Mouse (Mus musculus) kidney, adult 2 months (tissue): Measurements from ENCODE around the gene Plcb3.

Experiments used
- CTCF ChIP-seq: fragments of 200-500 bp; conservative IDR thresholded peaks from 2 replicates; pipeline ENCODE4 v1.5.1; 2011; ENCODE audit warnings: low read depth, mild to moderate bottlenecking, control low read depth, low read length, moderate library complexity, mixed read lengths; ENCODE audit not compliant: insufficient read depth, insufficient read length
- POLR2A ChIP-seq: fragments of 200-500 bp; IDR thresholded peaks from one replicate; pipeline ENCODE4 v1.6.1; 2011; ENCODE audit warnings: low read depth, low read length, control low read depth

GRCm38 (mm10) chr19:6924461-6925306 is 51.6 kb downstream of the Plcb3 start:
- TF ChIP-seq POLR2A (no peak), CTCF (peak; percentile 81)
